Mouse (Mus musculus) thymus, adult 2 months (tissue): Measurements from ENCODE around the gene Gm47791.

Experiments
- CTCF ChIP-seq: fragments of 200-500 bp; IDR thresholded peaks from 2 replicates; pipeline ENCODE4 v1.5.1; 2012; ENCODE audit warnings: mild to moderate bottlenecking, control low read depth, low read length, moderate library complexity, borderline replicate concordance; ENCODE audit not compliant: control insufficient read depth, poor library complexity, insufficient read depth; ENCODE audit errors: extremely low read depth
- POLR2A ChIP-seq: fragments of 200-500 bp; IDR thresholded peaks from 2 replicates; pipeline ENCODE4 v1.6.1; 2012; ENCODE audit warnings: mild to moderate bottlenecking, low read length, control low read depth, moderate library complexity; ENCODE audit not compliant: control insufficient read depth, poor library complexity, insufficient read depth; ENCODE audit errors: extremely low read depth

DNA sequence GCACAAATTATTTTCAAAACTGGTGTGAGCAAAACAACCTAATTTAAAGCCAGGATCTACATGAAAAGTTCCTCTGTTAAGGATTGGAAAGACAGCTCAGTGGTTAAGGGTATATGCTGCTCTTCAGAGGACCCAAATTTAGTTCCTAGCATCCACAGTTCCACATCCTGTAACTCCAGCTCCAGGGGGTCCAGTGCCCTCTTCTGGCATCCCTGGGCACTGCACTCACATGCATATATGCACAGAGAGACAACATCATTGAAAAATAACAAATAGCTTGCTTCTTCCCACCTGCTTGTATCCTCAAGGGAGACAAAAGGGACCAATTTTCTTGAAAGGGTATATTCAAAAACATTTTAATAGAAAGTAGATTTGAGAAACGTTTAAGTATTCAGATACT lies 8.8 kb downstream of the Gm47791 start:
- TF ChIP-seq POLR2A (no peak), CTCF (no peak)
